Mouse (Mus musculus): ENCODE data around the gene Olfr410. TPM values are rescaled to one million over a fixed set of nuclear protein-coding genes. Genes with fewer than 3 reads are reported as not detected.

Olfr410 gene
- not detected for total RNA-seq (2021)
- long read RNA-seq, experiment 1, result 0 reads
- long read RNA-seq, experiment 2, result 0 reads

DNA sequence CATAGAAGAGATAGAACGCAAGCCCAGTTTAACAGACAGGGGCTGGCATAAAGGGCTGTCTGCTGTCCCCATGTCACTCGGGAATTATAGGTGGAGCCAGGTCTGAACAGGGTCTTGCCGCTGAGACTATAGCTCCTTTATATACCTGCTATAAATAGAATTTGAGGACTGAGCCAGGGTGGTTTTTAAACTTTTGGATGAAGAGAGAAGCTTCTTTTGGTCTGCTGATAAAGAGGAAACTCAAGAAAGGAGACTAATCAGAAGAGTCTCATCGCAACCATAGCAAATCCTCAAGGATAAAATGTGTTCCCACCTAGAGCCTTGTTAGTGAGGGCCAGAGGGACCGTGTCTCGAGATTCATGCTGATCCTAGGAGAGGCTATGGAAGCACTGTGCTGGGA is at the start of gene Olfr410:
Gene Olfr410 (minus strand): TSS at position 101 of the 400 bp plus-strand sequence.
- no peak for DNase-seq
- intact Hi-C loops (cut with DNase I), result no loop called here

DNA sequence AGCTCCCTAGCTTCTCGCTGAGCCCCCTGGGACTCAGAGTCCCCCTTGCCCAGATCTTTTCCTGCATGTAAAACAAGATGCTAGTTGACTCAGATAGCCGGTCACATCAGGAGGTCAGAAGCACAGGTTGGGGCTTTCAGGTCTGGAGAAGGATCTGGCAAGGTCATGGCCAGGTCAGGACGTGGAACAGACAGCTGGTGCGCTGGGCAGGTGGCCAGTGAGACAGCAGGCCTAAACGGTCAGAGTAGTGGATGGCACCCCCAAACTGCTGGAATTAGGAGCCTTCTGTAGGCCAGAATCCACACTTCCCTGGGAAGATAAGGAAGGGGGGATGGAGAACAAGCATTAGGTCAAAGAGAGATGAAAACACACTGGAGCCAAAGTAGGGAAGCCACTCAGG is 49.4 kb upstream of the Olfr410 start:
- no peak for DNase-seq
- intact Hi-C loops (cut with DNase I), result no loop called here

DNA sequence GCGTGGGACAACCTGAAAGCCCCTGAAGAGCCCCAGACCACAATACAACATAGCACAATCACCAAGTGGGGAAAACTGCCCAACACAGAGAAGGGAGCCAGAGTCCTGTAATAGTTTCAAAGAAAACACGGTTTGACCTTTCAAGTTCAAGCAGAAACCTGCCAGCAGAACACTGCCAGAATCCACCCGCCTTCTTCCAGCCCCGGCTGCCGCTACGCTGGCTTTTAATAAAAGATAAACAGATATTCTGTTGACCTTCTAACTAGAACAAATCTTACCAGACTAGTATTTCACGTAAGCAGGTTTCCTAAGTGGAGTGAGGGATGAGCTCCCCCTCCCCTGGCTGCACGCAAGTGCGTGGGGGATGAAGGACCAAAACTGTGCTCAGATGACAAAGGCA is 47.8 kb upstream of the Olfr410 start:
- intact Hi-C loops (cut with DNase I), result no loop called here
- no peak for DNase-seq

DNA sequence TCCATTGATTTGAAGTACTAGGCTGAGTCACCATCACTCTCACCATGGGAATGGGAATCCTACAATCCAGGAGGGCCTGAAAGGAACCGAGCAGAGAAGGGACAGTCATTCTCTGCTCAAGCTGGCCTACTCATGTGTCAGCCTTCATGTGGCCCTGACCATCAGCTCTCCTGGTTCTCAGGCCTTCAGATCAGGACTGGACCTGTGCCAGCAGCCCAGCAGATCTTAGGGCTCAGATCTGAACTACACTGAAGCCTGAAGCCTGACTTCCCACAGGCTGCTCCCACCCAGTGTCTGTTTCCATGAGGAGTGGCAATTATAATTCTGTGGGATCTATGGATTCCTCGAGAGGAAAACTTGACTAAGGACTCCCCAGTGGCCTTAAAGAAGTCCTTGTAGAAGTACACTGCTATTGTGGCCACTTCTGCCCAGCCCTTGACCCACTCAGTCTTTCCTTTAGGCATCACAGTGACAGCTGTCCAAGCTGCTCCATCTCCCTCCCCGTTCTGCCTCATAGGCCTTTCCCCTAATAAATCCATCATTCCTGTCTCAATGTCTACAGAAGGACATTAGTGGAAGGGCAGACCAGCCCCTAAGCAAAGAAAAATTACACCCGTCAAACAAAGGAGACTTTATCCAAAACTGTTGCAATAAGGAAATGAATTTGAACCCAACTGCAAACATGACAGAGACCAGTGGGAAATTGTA is 41.5 kb upstream of the Olfr410 start:
- intact Hi-C loops (cut with DNase I), result loop anchor here (5.0 kb wide), 1 partner anchor 168 kb away; no protein-coding TSS in a partner anchor
- no peak for DNase-seq

DNA sequence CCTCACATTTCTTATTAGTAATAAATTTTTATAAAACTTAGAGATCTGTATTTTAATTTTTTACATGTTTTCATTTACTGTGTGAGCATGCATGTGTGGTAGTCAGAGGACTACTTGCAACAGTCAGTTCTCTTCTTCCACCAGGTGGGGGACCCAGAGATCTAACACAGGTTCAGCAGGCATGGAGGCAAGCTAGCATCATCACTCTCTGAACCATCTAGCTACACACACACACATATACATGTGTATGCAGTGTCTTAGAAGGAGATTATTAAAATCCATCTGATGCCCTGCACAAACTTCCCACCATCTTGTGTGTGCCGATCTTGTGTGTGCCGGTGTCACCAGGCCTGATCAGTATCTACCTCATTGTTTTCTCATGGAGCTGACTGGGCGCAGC is 39.0 kb upstream of the Olfr410 start:
- DNase-seq, result peak in 1 of 2 experiments; percentile 31
- intact Hi-C loops (cut with DNase I), result loop anchor here (2.0 to 5.0 kb wide), 2 partner anchors 150 to 170 kb away; no protein-coding TSS in a partner anchor

DNA sequence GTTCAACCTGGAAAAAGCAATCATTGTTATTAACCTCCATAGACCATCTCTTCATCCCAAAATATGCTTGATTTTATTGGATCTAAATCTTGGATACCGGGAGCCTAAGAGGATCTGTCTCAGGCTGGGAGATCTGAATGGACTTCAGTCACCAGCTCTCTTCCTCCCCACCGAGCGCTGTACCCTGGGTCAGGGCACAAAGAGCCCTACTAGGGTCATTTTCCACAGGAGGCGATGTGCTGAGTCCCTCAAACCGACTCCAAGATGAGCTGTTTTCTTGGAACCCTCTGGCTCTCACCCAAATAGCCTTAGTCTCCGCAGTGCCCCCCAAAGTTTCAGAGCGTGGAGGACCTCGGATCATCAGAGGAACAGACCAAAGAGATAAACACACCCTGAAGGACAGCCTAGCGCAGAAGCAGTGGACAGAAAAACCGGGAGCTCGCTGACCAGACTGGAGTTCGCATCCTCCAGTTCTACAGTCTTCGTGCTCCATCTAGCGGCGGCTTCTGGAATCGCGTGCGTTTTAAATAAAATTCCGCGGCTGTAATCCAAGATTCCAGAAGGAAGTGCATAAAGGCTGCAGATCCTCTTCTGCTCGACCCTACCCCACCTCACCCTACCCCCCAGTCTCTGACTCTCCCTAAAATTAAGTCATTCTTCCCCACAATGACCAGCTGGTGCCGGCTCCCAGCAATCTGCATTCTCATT is 33.7 kb upstream of the Olfr410 start:
- DNase-seq, result peak; percentile 38 to 70
- intact Hi-C loops (cut with DNase I), result no loop called here

DNA sequence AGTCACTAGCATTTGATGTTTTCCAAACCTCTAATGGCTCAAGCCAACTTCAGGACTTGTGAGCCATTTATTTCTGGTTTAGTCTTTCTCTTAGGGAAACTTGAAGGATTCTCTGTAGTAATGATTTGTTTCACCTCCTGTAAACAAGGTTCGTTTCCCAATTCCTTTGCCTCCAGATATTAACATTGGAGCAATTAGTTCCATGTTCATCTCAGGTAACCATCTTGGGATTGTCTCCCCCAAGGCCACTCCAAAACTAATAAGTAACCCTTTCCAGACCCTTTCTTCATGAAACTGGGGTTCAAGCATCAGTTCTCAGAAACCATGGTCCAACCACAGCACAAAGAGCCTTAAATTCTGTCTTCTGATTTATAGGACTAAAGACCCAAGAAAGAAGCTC is 23.9 kb upstream of the Olfr410 start, which contains the start of gene Olfr412:
Gene Olfr412 (plus strand): TSS at position 301 of the 400 bp plus-strand sequence.
- DNase-seq, result no peak
- intact Hi-C loops (cut with DNase I), result no loop called here

DNA sequence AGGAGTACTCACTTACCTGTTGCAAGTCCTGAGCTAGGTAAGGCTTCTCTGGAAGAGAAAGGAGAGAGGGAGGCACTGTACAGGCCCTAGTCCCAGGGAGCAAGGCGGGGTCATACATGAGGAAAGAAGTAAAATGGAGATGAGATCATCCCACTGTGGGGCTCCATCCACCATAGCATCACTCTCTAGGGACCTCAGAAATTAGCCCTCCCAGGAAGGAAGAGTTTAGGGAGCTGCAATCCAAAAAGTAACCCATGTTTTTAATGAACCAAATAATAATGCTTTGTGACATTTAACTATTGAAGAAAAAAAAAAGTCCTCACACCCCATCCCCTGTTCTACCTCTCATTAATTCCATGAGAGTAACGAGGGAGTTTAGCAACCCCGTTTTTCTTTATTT is 14.7 kb upstream of the Olfr410 start, which contains the start of gene Olfr411:
Gene Olfr411 (minus strand): TSS at position 101 of the 400 bp plus-strand sequence.
- DNase-seq, result no peak
- intact Hi-C loops (cut with DNase I), result no loop called here

DNA sequence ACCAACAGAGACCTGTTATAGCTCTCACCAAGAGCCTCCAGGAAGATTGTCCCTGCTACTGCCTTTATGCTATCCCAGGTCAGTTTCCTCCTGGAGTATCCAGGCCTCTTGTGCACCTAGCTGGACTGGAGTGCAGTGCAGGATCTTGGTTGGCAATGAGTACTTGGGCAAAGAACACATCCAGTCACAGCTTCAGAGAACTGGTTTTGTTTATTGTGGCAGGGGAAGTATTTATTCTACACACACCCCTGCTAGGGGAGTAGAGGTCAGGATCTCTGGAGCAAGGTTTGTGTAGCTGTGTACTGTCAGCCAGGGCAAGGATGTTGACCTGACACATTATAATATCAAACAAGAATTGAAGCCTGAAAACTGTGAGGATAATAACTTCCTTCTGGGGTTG is 9.1 kb downstream of the Olfr410 start:
- no peak for DNase-seq
- intact Hi-C loops (cut with DNase I), result no loop called here

DNA sequence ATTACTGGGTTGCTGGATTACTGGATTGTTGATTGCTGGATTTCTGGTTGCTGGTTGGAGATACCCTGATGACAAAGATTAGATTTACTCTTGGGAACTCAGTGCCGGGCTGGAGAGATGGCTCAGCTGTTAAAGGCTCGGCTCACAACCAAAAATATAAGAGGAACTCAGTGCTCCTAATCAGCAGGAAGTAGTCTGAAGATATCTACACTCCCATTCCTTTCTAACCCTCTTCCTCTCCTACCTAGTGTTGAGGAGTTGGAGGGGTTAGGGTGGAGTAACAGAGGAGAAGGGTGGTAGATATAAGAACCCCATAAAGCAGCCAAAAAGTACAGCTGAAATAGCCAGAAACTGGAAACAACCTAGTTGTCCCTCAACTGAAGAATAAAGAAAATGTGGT is 11.8 kb downstream of the Olfr410 start:
- intact Hi-C loops (cut with DNase I), result no loop called here
- DNase-seq, result no peak

DNA sequence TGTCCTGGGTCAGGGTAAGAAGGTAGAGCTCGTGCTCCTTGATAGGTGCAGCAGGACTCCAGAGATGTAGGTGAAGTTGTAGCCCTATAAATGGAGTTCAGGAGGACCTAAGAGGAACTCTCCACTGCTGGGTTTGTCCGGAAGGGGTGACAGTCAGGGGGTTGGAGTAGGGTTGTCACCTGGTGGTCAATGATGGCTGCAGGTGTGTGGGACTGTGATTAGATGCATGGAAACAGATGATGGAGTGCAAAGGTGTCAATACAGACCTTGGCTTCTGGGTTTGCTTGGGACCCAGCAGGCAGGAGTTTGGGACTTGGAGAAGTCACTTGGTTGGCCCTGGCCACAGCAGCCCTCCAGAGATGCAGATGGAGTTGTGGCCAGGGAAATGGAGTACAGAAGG is 50.6 kb downstream of the Olfr410 start:
- no peak for DNase-seq
- intact Hi-C loops (cut with DNase I), result no loop called here

DNA sequence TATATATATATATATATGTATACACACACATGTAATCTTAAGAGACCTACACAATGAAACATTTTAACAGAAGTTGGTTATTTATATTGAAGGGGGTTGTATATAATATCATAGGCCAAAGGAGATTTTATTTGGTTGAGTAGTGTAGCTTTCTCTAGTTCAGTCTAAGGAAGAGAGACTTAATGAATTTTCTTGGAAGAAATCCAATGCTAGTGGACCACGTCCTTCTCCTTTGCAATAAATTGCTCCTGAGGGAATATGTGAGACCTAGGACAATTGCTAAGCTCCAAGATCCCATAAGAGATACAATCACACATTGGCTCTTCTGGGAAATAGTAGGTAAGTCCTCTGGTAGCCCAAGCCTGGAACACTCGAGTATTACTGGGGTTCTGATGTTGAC is 54.4 kb downstream of the Olfr410 start, which contains the start of gene Olfr59:
Gene Olfr59 (plus strand): TSS at position 301 of the 400 bp plus-strand sequence.
- no peak for DNase-seq
- intact Hi-C loops (cut with DNase I), result no loop called here

Other genes with a start within 250 kb of the Olfr410 start
- gene Olfr401, start 224.3 kb downstream of the Olfr410 start, total RNA-seq (2021), result not detected
- gene Olfr402, start 184.5 kb downstream of the Olfr410 start, total RNA-seq (2021), result not detected
- not detected for gene Olfr403, start 151.8 kb downstream of the Olfr410 start, total RNA-seq (2021)
- not detected for gene Olfr43, start 126.7 kb downstream of the Olfr410 start, total RNA-seq (2021)
- gene Olfr406, start 78.2 kb downstream of the Olfr410 start, total RNA-seq (2021), result not detected
- not detected for gene Olfr59, start 54.3 kb downstream of the Olfr410 start, total RNA-seq (2021)
- not detected for gene Olfr411, start 14.6 kb upstream of the Olfr410 start, total RNA-seq (2021)
- not detected for gene Olfr412, start 24.0 kb upstream of the Olfr410 start, total RNA-seq (2021)